Mouse (Mus musculus) E14TG2a.4 (cell line): Measurements from ENCODE around the gene Wnt4.

Experiments
- H3K27me3 ChIP-seq: 2 replicates; pipeline ENCODE4 v1.6.1; 2014; ENCODE audit warnings: low read length, control low read depth; ENCODE audit not compliant: insufficient read depth
- H3K36me3 ChIP-seq: 2 replicates; pipeline ENCODE4 v1.6.1; 2014; ENCODE audit warnings: low read length, control low read depth; ENCODE audit not compliant: insufficient read depth
- H3K4me1 ChIP-seq: replicated peaks from 2 replicates; pipeline ENCODE4 v1.6.1; 2014; ENCODE audit warnings: low read depth, low read length, control low read depth
- H3K4me3 ChIP-seq: replicated peaks from 2 replicates; pipeline ENCODE4 v1.5.1; 2014; ENCODE audit warnings: mild to moderate bottlenecking, low read length
- H3K9me3 ChIP-seq: 2 replicates; pipeline ENCODE4 v1.6.1; 2014; ENCODE audit warnings: low read length, control low read depth
- CTCF ChIP-seq: conservative IDR thresholded peaks from 2 replicates; pipeline ENCODE4 v1.5.1; 2014; ENCODE audit warnings: low read length
- NANOG ChIP-seq: IDR thresholded peaks from 2 replicates; pipeline ENCODE4 v1.6.1; 2014; ENCODE audit warnings: borderline replicate concordance, low read length, mixed read lengths
- POU5F1 ChIP-seq: IDR thresholded peaks from 2 replicates; pipeline ENCODE4 v1.6.1; 2014; ENCODE audit warnings: low read length, borderline replicate concordance

Wnt4 gene

DNA sequence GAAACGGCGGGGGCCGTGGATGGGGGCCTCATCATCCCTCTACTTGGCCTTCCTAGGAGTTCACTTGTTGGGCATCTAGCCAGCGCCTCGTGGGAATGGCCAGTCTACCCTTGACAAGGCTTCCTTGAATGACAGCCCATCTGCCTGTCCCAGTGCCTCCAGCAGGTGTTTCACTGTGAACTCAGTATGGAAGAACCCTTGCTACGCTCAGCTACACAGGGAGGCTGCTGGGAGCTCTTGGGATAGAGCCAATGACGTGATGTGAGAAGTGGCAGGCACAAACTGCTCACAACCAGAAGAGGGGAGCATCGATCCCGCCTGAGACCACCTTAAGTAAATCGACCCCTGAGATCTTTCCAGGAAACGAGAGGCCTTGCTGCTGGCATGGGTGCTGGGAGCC, 23.7 kb upstream of the Wnt4 start:
- Histone ChIP-seq H3K27me3 (peaks cover 9% of the 10 kb centered on the region; the same call in 1 of the 2 replicates), H3K4me1 (0 out of 2 replicates have a peak, but pooled peaks cover 6% of the 10 kb centered on the region), H3K4me3 (no peak overlapping the region), H3K36me3 (no peaks in the 10 kb centered on the region), H3K9me3 (no peaks in the 10 kb centered on the region)
- no peak for TF ChIP-seq CTCF
- no peak for TF ChIP-seq NANOG
- TF ChIP-seq POU5F1, result no peak

DNA sequence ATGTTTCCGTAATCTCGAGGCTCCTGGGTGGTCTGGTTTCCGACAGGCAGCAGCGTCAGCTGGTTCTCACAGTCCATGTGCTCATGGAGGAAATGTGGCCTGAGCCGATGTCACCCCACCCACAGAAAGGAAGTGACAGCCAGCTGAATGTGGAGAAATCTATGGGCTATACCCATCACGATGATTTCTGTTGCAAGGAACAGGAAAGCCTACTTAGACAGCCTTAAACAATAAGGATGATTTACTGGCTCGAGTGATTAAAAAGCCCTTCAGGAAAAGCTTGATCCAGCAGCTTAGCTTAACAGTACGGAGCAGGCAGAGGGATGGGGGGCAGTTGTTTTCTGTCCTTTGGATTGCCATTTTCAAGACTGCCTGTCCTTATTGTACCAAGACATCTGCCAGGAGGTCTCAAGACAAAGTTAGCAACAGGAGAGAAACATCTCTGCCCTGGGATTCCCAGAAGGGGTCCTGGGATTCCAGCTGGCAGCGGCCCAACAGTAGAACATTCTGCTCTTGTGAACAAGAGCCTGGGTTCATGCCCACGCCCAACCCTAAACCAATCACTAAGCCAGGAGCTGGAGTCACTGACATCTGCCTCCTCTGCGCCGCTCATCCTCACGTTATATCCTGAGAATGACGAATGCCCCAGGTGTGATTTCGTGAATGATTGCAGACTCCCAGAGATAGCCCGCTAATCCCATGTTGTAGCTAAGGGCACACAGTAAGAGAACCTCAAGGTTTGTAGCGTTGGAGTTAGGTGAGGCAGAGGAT, 22.9 kb upstream of the Wnt4 start:
- Histone ChIP-seq H3K4me1 (0 out of 2 replicates have a peak, but pooled peaks cover 6% of the 10 kb centered on the region), H3K4me3 (no peak overlapping the region), H3K9me3 (no peaks in the 10 kb centered on the region), H3K36me3 (no peaks in the 10 kb centered on the region), H3K27me3 (peaks cover 9% of the 10 kb centered on the region; the same call in 1 of the 2 replicates)
- TF ChIP-seq NANOG (no peak), CTCF (no peak), POU5F1 (no peak)

DNA sequence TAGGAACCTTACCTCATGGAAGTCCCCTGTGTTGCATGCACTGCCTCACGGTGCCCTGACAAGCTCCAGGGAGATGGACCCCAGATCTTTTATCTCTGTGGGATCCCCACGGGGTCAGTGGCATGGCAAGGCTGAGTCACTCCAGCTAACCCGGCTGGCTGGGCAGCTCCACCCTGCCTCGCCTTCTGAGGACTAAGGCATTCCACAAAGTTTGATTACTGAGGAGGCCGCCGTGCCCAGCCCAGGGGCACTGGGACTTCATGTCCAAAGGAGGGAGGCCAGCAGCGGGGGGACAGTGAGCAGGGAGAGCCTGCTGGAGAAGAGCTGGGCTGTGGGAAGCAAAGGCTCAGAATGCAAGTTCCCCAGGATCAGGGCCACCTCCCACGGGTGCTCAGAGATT, 21.7 kb upstream of the Wnt4 start:
- TF ChIP-seq POU5F1 (no peak), CTCF (no peak), NANOG (no peak)

DNA sequence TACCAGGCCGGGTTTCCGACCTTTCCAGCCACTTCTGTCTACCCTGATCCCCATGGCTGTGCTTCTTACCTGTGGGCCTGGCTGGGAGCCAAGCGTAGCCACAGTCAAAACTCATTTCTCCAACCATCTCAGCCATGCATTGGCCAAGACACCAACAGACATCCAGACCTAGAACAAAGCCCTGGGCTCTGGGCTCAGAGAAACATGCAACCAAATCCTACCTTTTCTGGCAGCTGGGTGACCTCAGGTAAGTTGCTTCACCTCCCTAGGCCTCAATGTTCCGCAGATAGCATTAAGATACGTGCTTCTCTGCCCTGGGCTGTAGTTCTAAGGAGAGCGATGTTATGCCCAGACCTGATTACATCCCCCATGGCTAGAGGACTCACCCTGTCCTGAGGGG, 15.5 kb upstream of the Wnt4 start:
- Histone ChIP-seq H3K4me1 (peaks cover 23% of the 10 kb centered on the region), H3K27me3 (0 out of 2 replicates have a peak, but pooled peaks cover 2% of the 10 kb centered on the region), H3K36me3 (no peaks in the 10 kb centered on the region), H3K4me3 (no peak overlapping the region), H3K9me3 (no peaks in the 10 kb centered on the region)
- TF ChIP-seq POU5F1 (no peak), NANOG (no peak), CTCF (no peak)

More for the DNA sequence above, 21.7 kb upstream of the Wnt4 start:
- H3K27me3 ChIP-seq, result peaks cover 9% of the 10 kb centered on the region; the same call in 1 of the 2 replicates
- no peaks in the 10 kb centered on the region for H3K36me3 ChIP-seq
- H3K4me3 ChIP-seq, result no peak overlapping the region
- no peaks in the 10 kb centered on the region for H3K9me3 ChIP-seq
- H3K4me1 ChIP-seq, result 0 out of 2 replicates have a peak, but pooled peaks cover 6% of the 10 kb centered on the region

DNA sequence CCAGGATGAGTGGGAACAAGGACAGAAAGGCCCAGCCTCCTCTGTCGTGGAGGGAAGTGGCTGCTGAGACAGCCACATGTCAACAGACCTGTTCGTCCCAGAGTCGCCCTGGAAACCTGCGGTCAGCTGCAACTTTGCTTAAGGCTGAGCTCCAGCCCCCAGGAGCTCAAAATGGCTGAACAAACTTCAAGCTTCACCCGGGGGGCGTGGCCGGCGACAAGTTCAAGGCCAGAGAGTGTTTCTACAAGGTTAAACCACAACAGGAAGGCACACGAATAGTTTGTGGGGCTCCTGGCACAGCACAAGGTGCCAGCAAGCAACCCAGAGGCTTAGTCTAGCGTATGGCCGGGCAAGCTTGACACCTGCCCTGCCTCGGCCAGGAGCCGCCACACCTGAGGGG, 13.2 kb upstream of the Wnt4 start:
- peaks cover 23% of the 10 kb centered on the region for H3K4me1 ChIP-seq
- H3K9me3 ChIP-seq, result no peaks in the 10 kb centered on the region
- H3K4me3 ChIP-seq, result no peak overlapping the region
- H3K27me3 ChIP-seq, result peaks cover 9% of the 10 kb centered on the region
- no peaks in the 10 kb centered on the region for H3K36me3 ChIP-seq
- TF ChIP-seq CTCF, result no peak

DNA sequence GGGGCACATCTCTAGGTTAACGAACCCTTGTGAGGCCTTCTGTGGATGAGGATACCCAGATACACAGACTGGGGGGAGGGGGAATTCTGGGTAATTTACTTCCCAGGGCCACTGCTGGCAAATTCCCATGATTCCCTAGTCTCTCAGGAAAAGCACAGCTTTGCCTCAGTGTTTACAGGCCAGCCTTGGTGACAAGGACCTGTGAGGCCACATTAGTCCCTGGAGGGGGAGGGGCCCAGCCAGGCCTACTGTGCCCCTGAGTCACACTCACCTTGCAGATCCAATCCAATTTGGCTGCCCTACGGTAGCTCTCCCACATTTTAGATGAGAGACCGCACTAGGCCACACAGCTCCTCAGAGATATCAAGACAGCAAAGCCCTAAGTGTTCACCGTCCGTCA, 12.2 kb upstream of the Wnt4 start:
- peaks cover 9% of the 10 kb centered on the region for H3K27me3 ChIP-seq
- H3K36me3 ChIP-seq, result no peaks in the 10 kb centered on the region
- peak overlapping the region; percentile 8; the same call in 1 of the 2 replicates for H3K4me3 ChIP-seq
- no peak for TF ChIP-seq NANOG
- no peak for TF ChIP-seq CTCF
- no peak for TF ChIP-seq POU5F1
- H3K9me3 ChIP-seq, result no peaks in the 10 kb centered on the region
- H3K4me1 ChIP-seq, result peaks cover 23% of the 10 kb centered on the region

DNA sequence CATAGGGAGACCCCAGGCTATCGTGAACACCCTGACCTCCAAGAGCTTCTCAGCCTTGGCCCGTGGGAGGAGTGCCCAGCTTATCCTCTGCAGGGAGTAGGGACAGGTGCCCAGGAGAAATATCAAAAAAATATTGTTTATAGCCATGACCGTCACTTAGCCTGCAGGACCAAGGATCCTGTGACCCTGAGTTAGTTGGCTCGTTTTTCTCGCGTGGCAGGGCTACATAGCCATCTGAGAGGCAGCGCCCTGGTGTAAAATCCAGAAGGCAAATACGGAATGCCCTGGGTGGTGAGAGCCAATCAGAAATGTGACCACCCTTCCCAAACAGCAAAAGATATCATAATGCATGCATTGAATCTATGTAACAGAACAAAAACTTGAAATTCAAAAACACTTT, 8.7 kb upstream of the Wnt4 start:
- Histone ChIP-seq H3K4me1 (peaks cover 23% of the 10 kb centered on the region), H3K4me3 (no peak overlapping the region), H3K27me3 (peaks cover 14% of the 10 kb centered on the region), H3K9me3 (peaks cover 5% of the 10 kb centered on the region), H3K36me3 (no peaks in the 10 kb centered on the region)
- TF ChIP-seq CTCF (no peak), POU5F1 (no peak), NANOG (no peak)

DNA sequence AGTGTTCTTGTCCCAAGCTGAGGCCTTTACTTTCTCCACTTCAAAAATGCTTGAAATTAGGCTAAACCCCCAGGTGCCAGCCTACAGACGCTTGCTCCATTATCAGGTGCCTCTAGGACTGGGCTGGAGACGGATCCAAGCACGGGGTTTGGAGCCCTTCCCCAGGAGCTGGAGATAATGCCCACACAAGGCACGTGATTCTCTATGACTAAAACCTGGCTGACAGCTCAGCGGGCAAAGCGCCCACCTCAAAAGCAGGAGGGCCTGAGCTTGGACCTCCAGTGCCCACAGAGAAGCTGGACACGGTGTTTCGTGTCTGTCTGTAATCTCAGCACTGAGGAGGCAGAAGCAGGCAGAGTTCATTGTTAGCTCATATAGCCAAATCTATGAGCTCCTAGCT, 5.4 kb upstream of the Wnt4 start:
- no peak for TF ChIP-seq NANOG
- TF ChIP-seq POU5F1, result no peak
- H3K36me3 ChIP-seq, result no peaks in the 10 kb centered on the region
- H3K4me1 ChIP-seq, result peaks cover 8% of the 10 kb centered on the region
- peaks cover 17% of the 10 kb centered on the region for H3K9me3 ChIP-seq
- peaks cover 41% of the 10 kb centered on the region for H3K27me3 ChIP-seq
- no peak overlapping the region for H3K4me3 ChIP-seq

DNA sequence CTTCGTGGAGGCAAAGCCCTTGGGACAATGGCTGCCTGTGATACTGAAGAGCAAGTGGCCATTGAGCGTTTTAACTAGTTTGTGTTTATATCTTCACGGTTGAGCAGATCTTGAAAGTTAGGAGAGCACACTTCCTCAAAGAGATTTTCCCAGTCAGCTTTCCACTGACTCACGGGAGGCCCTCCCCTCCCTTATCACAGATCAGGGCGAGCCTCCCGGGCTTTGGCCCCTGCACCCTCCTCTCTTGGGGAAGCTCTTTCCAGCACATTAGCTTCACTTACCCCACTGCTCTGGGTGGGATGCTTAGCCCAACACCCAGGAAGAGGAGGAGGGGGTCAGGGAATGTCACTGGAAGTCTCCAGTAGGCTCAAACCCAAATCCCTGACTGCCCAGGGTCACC, 3.0 kb upstream of the Wnt4 start:
- H3K9me3 ChIP-seq, result peaks cover 17% of the 10 kb centered on the region
- H3K4me3 ChIP-seq, result no peak overlapping the region
- TF ChIP-seq POU5F1 (no peak), CTCF (no peak), NANOG (no peak)
- H3K27me3 ChIP-seq, result peaks cover 53% of the 10 kb centered on the region
- peaks cover 19% of the 10 kb centered on the region for H3K4me1 ChIP-seq
- no peaks in the 10 kb centered on the region for H3K36me3 ChIP-seq
